Comparison of ENCODE assay signal across 9 mouse cellular contexts in genomic region chr9:32717268-32717920, GRCm38 (mm10).
DNase-seq lines count a peak whose midpoint lies in the region; ATAC-seq lines count a peak whose summit lies in the region.
"Had no signal": no experiment of that assay in that cellular context is flagged by ENCODE, and none has a peak within 500 bp of the region (broad histone marks: within the 10 kb centered on the region; RNA-seq: fewer than 3 reads in every experiment).

No protein-coding gene starts in this region.

- no peak overlapping the region for H3K4me3 ChIP-seq in hindbrain, embryonic 15.5 days
- H3K4me3 ChIP-seq in hindbrain, embryonic 13.5 days = no peak overlapping the region
- no peak overlapping the region for H3K4me3 ChIP-seq in neural tube, embryonic 13.5 days
- H3K4me3 ChIP-seq in midbrain, embryonic 15.5 days = no peak overlapping the region
- H3K4me3 ChIP-seq: megakaryocyte, embryonic 14.5 days had no signal

- 54% methylated on average over 12 of the region's 12 CpGs for WGBS in hindbrain, embryonic 15.5 days
- 67% methylated on average over 12 of the region's 12 CpGs for WGBS in hindbrain, embryonic 13.5 days
- 74% methylated on average over 12 of the region's 12 CpGs for WGBS in neural tube, embryonic 13.5 days
- WGBS in midbrain, embryonic 15.5 days = 58% methylated on average over 12 of the region's 12 CpGs

- DNase-seq in neural tube, embryonic 10.5 days (ENCODE audit: extremely low spot score, low spot score) = no peak
- DNase-seq in thymus, postnatal 36 days = peak; percentile 58 to 64
- no peak for DNase-seq in spleen, adult 12 weeks (ENCODE audit: low spot score)
- no peak for DNase-seq in cerebellum, postnatal 4 days (ENCODE audit: low spot score in 2 of 2)

- ATAC-seq in hindbrain, embryonic 15.5 days (ENCODE audit: low FRiP score, low read depth) = no peak
- no peak for ATAC-seq in hindbrain, embryonic 13.5 days (ENCODE audit: low FRiP score)
- ATAC-seq in neural tube, embryonic 13.5 days (ENCODE audit: low read depth) = no peak
- no peak for ATAC-seq in midbrain, embryonic 15.5 days (replicated peaks)

- no peak overlapping the region for H3K4me2 ChIP-seq in hindbrain, embryonic 15.5 days
- H3K4me2 ChIP-seq in hindbrain, embryonic 13.5 days = no peak overlapping the region
- H3K4me2 ChIP-seq in neural tube, embryonic 13.5 days = no peak overlapping the region
- no peak overlapping the region for H3K4me2 ChIP-seq in midbrain, embryonic 15.5 days

- H3K9me3 ChIP-seq in hindbrain, embryonic 15.5 days = no peaks in the 10 kb centered on the region
- H3K9me3 ChIP-seq in hindbrain, embryonic 13.5 days = no peaks in the 10 kb centered on the region
- no peaks in the 10 kb centered on the region for H3K9me3 ChIP-seq in neural tube, embryonic 13.5 days
- no peaks in the 10 kb centered on the region for H3K9me3 ChIP-seq in midbrain, embryonic 15.5 days
- H3K9me3 ChIP-seq: megakaryocyte, embryonic 14.5 days had no signal

- no peaks in the 10 kb centered on the region for H3K36me3 ChIP-seq in hindbrain, embryonic 15.5 days
- H3K36me3 ChIP-seq in hindbrain, embryonic 13.5 days = no peaks in the 10 kb centered on the region
- H3K36me3 ChIP-seq in neural tube, embryonic 13.5 days = no peaks in the 10 kb centered on the region
- H3K36me3 ChIP-seq in midbrain, embryonic 15.5 days (replicated peaks) = no peaks in the 10 kb centered on the region

- no peak overlapping the region for H3K9ac ChIP-seq in hindbrain, embryonic 15.5 days
- H3K9ac ChIP-seq in hindbrain, embryonic 13.5 days = no peak overlapping the region
- no peak overlapping the region for H3K9ac ChIP-seq in neural tube, embryonic 13.5 days
- no peak overlapping the region for H3K9ac ChIP-seq in midbrain, embryonic 15.5 days

- peak overlapping the region; percentile 12; the same call in 1 of the 2 replicates for H3K27ac ChIP-seq in hindbrain, embryonic 15.5 days (replicated peaks)
- no peak overlapping the region for H3K27ac ChIP-seq in hindbrain, embryonic 13.5 days
- H3K27ac ChIP-seq in neural tube, embryonic 13.5 days (replicated peaks) = peak overlapping the region; percentile 54
- peak overlapping the region; percentile 26; the same call in 1 of the 2 replicates for H3K27ac ChIP-seq in midbrain, embryonic 15.5 days

- no peaks in the 10 kb centered on the region; the same call in 1 of the 2 replicates for H3K27me3 ChIP-seq in hindbrain, embryonic 15.5 days
- H3K27me3 ChIP-seq in hindbrain, embryonic 13.5 days = peaks cover 55% of the 10 kb centered on the region
- H3K27me3 ChIP-seq in neural tube, embryonic 13.5 days = peaks cover 79% of the 10 kb centered on the region
- no peaks in the 10 kb centered on the region for H3K27me3 ChIP-seq in midbrain, embryonic 15.5 days (replicated peaks)

- H3K4me1 ChIP-seq in hindbrain, embryonic 15.5 days (replicated peaks) = peaks cover 19% of the 10 kb centered on the region
- H3K4me1 ChIP-seq in hindbrain, embryonic 13.5 days (replicated peaks) = peaks cover 21% of the 10 kb centered on the region
- peaks cover 41% of the 10 kb centered on the region for H3K4me1 ChIP-seq in neural tube, embryonic 13.5 days (replicated peaks)
- peaks cover 5% of the 10 kb centered on the region for H3K4me1 ChIP-seq in midbrain, embryonic 15.5 days

Comparison
In these comparisons a context has a peak if more than half of its experiments do, and no peak if none do; other contexts are left out.
1. DNase-seq: peak in thymus, postnatal 36 days (2 of 2); none in neural tube, embryonic 10.5 days (single experiment), spleen, adult 12 weeks (single experiment) and cerebellum, postnatal 4 days (0 of 2).